Mouse (Mus musculus) gastrocnemius, postnatal 14 days (tissue): ENCODE results near the gene Tigd2. TPM values are rescaled to one million over a fixed set of nuclear protein-coding genes. Genes with fewer than 3 reads are reported as not detected.
"Not testable (repeated sequence)": the region's sequence is repeated elsewhere in the genome, so short reads cannot be mapped to it uniquely, and the experiment has no call there.

ENCODE experiments used
- DNase-seq: peaks from one replicate; pipeline ENCODE4 v3.0.0; 2021; ENCODE audit warnings: mixed read lengths
- intact Hi-C: fragments of 180-260 bp; cut with DNase I; formaldehyde crosslinking; loops from one replicate; pipeline ENCODE4 v1.15.1; 2025; ENCODE audit warnings: low total_unique reads
- long read RNA-seq, 2 experiments: library from polyadenylated mRNA; stranded (forward); transcript quantifications; one replicate each; pipeline ENCODE4 v2.0.0; 2021
- total RNA-seq, 2 experiments: library from RNA; stranded (reverse); gene quantifications; 2 replicates each; pipeline ENCODE4 v1.2.3; 2021

Gene Tigd2
- 1 to 10 TPM; 8.2 to 8.6 TPM for total RNA-seq
- long read RNA-seq, experiment 1, transcript Tigd2-201 (2 exons, 3,007 nt), result major isoform, 15 of 15 reads
- long read RNA-seq, experiment 1, partial matches to known transcripts, result 0 of 15 reads
- long read RNA-seq, experiment 1, other reads (novel, unspliced or antisense), result 0 of 15 reads
- long read RNA-seq, experiment 2, transcript Tigd2-201 (2 exons, 3,007 nt), result major isoform, 14 of 16 reads
- long read RNA-seq, experiment 2, partial matches to known transcripts, result 0 of 16 reads
- long read RNA-seq, experiment 2, other reads (novel, unspliced or antisense), result 2 of 16 reads

GRCm38 (mm10) chr6:59208685-59209298 lies at the start of gene Tigd2:
Gene Tigd2 (plus strand): TSS chr6:59208870.
- intact Hi-C loops, result no loop called here
- DNase-seq, result peak; percentile 95

DNA sequence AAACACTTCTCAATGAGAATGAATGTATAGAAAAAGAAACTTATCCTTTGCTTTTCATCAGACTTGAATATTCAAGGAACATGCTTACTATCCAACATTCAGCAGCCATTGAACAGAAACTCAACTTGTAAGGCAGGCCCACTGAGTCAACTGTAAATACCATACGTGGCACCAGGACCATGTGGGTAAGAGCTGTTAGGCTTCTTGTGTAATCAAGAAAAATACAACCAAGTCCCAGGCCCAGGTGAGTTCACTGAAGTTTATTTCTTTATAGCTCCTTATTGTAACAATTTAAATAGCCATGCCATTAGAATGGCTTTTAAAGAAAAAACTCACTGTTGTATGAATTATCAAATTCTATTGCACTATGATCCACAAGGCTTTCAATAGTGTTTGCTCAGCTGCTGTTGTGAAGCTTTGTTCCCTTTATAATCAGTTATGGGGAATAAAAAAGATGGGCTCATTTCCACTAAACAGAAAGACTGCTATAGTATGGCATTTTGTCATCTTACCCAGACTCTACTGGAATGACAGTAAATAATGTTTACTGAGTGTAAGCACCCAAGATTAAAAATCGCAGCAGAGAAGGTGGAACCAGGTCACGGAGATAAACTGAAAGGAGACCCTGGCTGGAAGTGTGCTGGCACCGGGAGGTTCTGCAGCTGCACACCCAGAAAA lies 46.7 kb upstream of the Tigd2 start:
- no peak for DNase-seq
- intact Hi-C loops, result no loop called here

DNA sequence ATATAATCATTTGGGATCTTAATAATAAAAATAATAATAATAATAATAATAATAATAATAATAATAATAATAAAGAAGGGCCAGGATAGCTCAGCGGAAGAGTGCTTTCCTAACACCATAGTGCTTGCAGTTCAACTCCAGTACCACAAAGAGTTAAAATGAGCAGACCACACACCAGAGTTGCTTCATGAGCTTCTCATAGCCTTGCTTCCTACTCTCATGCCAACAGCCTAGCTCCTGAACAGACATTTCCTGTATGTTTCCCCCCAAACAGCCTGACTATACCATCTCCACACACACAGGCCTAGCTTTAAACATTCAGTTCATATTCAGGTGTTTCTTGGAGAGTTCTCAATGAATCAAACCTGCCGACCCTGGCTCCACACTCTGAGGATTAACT lies 45.8 kb upstream of the Tigd2 start:
- intact Hi-C loops, result no loop called here
- DNase-seq, result no peak

DNA sequence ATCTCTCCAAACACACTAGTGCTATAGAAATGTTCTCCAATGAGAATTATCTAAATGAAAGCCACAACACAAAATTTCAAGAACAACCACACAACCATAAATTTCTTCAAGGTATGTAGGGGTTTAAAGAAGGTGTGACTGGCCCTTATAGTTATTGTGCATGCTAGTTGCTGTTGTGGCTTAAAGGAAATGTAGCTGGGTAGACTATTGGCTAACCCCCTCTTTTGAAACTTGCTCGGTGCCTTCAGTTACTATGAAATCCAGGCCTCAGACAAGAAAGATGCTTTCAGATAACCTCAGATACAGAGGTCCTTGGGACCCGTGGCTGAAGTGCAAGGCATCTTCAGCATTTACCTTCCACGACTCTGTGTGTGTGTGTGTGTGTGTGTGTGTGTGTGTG lies 45.3 kb upstream of the Tigd2 start:
- DNase-seq, result no peak
- intact Hi-C loops, result no loop called here

- intact Hi-C loops, result no loop called here
- DNase-seq, result no peak
Observed at GRCm38 (mm10) chr6:59168939-59169338, 39.7 kb upstream of the Tigd2 start.

GRCm38 (mm10) chr6:59171230-59171629 lies 37.4 kb upstream of the Tigd2 start:
- no peak for DNase-seq
- intact Hi-C loops, result no loop called here

DNA sequence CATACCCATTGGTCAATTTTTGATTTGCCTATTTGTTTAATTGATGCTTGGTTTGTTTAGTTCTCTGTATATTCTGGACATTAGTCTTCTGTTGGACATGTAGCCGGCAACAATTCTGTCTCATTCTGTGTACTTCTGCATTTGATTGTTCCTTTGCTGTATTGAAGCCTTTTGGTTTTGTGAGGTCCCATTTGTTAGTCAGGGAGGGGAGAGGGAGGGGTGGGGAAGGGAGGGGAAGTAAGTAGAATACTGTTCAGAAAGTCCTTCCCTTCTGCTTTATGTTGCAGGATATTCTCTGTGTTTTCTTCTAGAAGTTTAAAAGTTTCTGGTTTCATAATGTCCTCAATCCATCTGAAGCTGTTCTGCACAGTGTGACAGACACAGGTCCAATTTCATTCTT lies 34.7 kb upstream of the Tigd2 start:
- no peak for DNase-seq
- intact Hi-C loops, result no loop called here

- no peak for DNase-seq
- intact Hi-C loops, result no loop called here
Observed at GRCm38 (mm10) chr6:59178051-59178450, 30.6 kb upstream of the Tigd2 start.

GRCm38 (mm10) chr6:59180376-59180996 lies 28.2 kb upstream of the Tigd2 start:
- DNase-seq, result peak; percentile 27
- intact Hi-C loops, result loop anchor here (5.0 kb wide), 1 partner anchor 158 kb away; the partner anchor contains the start of gene Fam13a

DNA sequence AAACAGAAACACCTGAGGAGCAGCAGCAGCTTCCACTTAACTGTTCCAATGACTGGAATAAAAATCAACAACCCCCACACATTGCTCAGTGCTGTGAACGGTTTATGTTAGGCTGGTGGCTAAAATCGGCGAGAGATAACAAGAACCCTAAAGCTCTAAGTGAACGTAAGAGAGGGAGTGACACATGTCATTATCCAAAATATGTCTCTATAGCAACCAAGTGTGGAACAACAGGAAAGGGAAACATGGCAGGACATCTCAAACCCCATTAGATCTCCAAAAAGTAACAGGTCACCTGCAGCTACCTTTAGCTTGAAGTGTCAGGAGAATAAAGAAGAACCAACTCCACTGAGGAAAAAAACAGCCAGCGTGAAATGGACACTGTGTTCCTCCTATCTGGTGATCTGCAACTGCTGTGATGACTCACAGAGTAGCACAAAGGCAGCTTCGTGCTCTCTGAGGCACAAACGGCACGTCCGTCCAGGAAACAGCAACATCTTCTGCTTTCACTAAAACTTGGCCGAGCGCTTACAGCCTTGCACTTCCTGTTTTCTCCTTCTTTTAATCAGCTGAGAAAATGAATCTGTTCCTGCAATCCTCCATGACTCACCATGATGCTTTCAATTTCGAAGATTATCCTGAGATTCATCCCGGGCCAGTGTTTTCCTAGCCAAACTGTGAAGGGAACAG lies 23.5 kb upstream of the Tigd2 start:
- DNase-seq, result peak; percentile 33

GRCm38 (mm10) chr6:59190006-59190405 lies 18.7 kb upstream of the Tigd2 start:
- intact Hi-C loops, result no loop called here
- no peak for DNase-seq

More for the DNA sequence above, 23.5 kb upstream of the Tigd2 start:
- intact Hi-C loops, result no loop called here

GRCm38 (mm10) chr6:59194518-59194917 lies 14.2 kb upstream of the Tigd2 start:
- intact Hi-C loops, DNase-seq: not testable (repeated sequence)

GRCm38 (mm10) chr6:59195849-59196635 lies 12.6 kb upstream of the Tigd2 start:
- intact Hi-C loops, result no loop called here

GRCm38 (mm10) chr6:59196746-59197145 lies 11.9 kb upstream of the Tigd2 start:
- no peak for DNase-seq
- intact Hi-C loops, result no loop called here

More at GRCm38 (mm10) chr6:59195849-59196635, 12.6 kb upstream of the Tigd2 start:
- DNase-seq, result no peak

- no peak for DNase-seq
- intact Hi-C loops, result no loop called here
Observed at GRCm38 (mm10) chr6:59198356-59198755, 10.3 kb upstream of the Tigd2 start.

DNA sequence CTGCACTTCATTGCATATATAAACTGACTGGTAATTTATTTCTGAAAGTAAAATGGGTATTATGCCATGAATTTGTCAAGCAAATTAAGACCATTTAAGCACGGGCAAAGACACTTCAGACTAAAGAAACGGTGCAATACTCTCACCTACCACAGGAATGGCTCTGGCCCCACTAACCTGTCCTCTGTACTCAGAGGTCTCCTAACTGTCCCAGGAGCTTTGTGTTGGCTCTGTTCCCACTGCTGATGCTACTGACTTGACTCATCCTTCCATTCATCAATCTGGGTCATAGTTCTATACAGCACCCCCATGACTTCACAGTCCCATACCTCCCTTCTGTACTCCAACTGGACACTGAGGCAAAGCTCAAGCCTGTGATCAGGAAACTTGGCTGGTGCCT lies 9.6 kb upstream of the Tigd2 start:
- no peak for DNase-seq

GRCm38 (mm10) chr6:59207561-59207960 lies 1.1 kb upstream of the Tigd2 start:
- intact Hi-C loops, result no loop called here
- DNase-seq, result no peak

More for the DNA sequence above, 9.6 kb upstream of the Tigd2 start:
- intact Hi-C loops, result no loop called here

DNA sequence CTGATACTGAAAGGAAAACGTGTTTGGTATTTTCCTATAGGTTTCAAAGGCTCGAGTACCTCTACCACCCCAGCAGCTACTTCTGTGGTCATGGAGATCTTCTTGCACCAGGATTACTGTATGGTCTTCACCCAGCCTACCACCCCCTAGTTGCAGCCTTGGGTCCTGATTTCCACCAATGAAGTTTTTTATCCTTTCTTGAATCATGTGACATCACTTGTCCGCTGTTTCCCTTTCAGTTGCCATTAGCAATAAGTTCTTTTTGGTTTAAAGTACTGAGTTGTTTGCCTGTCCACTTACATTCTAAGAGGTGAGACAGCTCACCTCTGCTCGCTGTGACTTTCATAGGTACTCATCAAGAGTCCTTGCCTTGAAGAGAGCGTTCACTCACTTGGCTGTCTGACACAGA lies 633 bp downstream of the Tigd2 start:
- intact Hi-C loops, result no loop called here
- no peak for DNase-seq

DNA sequence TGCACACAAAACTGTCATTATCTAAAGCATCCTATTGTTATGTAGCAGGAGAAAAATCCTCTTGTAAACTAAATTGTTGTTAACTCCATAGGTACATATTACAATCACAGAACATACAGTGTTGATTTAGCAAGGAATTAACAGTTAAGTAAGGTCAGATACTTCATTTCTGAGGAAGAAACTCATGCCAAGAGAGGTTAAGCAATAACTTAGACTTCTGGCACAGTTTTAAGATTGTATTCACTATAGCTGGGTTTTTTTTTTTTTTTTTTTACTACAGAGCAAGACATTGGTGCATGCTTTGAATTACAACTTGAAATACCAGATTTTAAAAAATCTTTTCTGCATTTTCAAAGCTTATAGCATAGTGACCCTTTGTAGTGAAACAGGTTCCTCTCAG lies 24.5 kb downstream of the Tigd2 start:
- no peak for DNase-seq
- intact Hi-C loops, result no loop called here
